Mouse (Mus musculus): ENCODE measurements around the gene Sowaha. TPM values are rescaled to one million over a fixed set of nuclear protein-coding genes. Genes with fewer than 3 reads are reported as not detected.

Gene Sowaha
- polyA plus RNA-seq, 1 experiment = not detected

DNA sequence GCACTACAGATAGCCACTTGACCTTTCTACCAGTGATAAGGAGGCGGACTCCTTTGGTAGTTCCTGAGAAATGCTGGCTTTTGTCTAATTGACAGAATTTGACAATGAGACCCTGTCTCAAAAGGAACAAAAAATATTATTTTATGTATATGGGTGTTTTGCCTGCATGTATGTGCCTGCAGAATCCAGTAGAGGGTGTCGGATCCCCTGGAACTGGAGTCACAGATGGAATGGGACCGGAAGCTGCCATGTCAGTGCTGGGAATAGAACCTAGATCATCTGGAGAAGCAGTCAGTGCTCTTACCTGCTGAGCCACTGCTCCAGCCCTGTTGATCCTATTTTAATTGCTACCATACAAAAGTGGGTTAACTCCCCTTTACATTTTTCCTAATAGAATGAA is 7.4 kb downstream of the Sowaha start:
- no peak overlapping the region for H3K9ac ChIP-seq (ENCODE audit: low read depth, poor library complexity, severe bottlenecking)
- H3K9me3 ChIP-seq (replicated peaks; ENCODE audit: control insufficient read depth, insufficient read depth, low read length, poor library complexity, severe bottlenecking) = no peaks in the 10 kb centered on the region
- H3K27ac ChIP-seq (ENCODE audit: insufficient read depth, low read length) = no peak overlapping the region
- no peaks in the 10 kb centered on the region for H3K4me1 ChIP-seq (ENCODE audit: control insufficient read depth, insufficient read depth, low read length)
- 0 out of 2 replicates have a peak, but pooled peaks cover 3% of the 10 kb centered on the region for H3K27me3 ChIP-seq (ENCODE audit: control insufficient read depth, insufficient read depth, low read length, poor library complexity, severe bottlenecking)
- H3K4me3 ChIP-seq (ENCODE audit: low read depth, low read length) = no peak overlapping the region
- no peak for TF ChIP-seq EP300 (IDR thresholded peaks at IDR 0.05; ENCODE audit: insufficient read depth, low read depth, low read length)
- H3K36me3 ChIP-seq (ENCODE audit: control insufficient read depth, insufficient read depth, low read length, poor library complexity, severe bottlenecking) = no peaks in the 10 kb centered on the region

GRCm38 (mm10) chr11:53469968-53470695 is 9.9 kb downstream of the Sowaha start, which contains the start of gene Gm9837:
Gene Gm9837, minus strand, starts transcription at chr11:53470479.
- Histone ChIP-seq H3K9ac (ENCODE audit: low read depth, poor library complexity, severe bottlenecking) (no peak within 1 kb of the TSS), H3K4me3 (ENCODE audit: low read depth, low read length) (peak within 1 kb of the TSS; percentile 21; the same call in 1 of the 2 replicates), H3K27ac (ENCODE audit: insufficient read depth, low read length) (no peak within 1 kb of the TSS), H3K36me3 (ENCODE audit: control insufficient read depth, insufficient read depth, low read length, poor library complexity, severe bottlenecking) (no peaks in the 10 kb centered on the region), H3K27me3 (ENCODE audit: control insufficient read depth, insufficient read depth, low read length, poor library complexity, severe bottlenecking) (no peaks in the 10 kb centered on the region; the same call in 1 of the 2 replicates), H3K4me1 (ENCODE audit: control insufficient read depth, insufficient read depth, low read length) (no peaks in the 10 kb centered on the region), H3K9me3 (replicated peaks; ENCODE audit: control insufficient read depth, insufficient read depth, low read length, poor library complexity, severe bottlenecking) (no peaks in the 10 kb centered on the region)
- TF ChIP-seq POLR2A (IDR thresholded peaks at IDR 0.05; ENCODE audit: insufficient read depth, low read length) (no peak), EP300 (IDR thresholded peaks at IDR 0.05; ENCODE audit: insufficient read depth, low read depth, low read length) (no peak), CTCF (IDR thresholded peaks at IDR 0.05; ENCODE audit: low read depth, low read length) (peak; percentile 94)

DNA sequence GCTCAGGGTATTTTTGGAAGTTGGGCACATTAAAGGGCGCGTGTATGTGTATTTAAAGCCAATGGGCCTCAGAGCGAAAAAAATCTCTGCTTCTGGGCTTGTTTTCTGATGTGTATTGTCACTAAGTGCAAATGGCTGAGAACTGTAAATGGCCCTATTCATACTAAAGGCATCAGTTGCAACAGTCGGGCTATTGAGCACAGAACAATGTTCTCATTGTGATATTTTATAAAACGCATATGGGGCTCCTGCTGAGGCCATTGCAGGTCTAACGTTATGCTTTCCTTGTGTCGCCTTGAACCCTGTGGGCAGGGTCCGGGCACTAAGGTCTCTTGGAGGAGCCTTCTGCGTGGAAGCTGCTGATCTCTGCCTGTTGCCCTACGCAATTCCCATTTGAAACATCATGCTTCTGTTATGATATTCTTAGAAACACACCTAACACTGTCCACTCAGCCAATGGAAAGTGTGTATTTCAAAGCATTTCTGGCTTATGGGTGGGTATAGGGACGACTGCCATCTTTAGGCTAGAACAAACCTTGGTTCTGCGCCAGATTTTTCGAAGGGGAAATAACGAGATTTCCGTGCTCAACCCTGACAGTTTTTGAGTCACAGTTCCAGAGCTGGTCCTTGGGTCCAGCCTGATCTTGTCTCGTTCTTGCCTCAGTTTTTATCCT is 10.6 kb downstream of the Sowaha start:
- no peak overlapping the region for H3K9ac ChIP-seq (ENCODE audit: low read depth, poor library complexity, severe bottlenecking)
- H3K4me1 ChIP-seq (ENCODE audit: control insufficient read depth, insufficient read depth, low read length) = no peaks in the 10 kb centered on the region
- no peaks in the 10 kb centered on the region for H3K9me3 ChIP-seq (replicated peaks; ENCODE audit: control insufficient read depth, insufficient read depth, low read length, poor library complexity, severe bottlenecking)
- no peaks in the 10 kb centered on the region for H3K36me3 ChIP-seq (ENCODE audit: control insufficient read depth, insufficient read depth, low read length, poor library complexity, severe bottlenecking)
- no peaks in the 10 kb centered on the region; the same call in 1 of the 2 replicates for H3K27me3 ChIP-seq (ENCODE audit: control insufficient read depth, insufficient read depth, low read length, poor library complexity, severe bottlenecking)
- no peak for TF ChIP-seq CTCF (IDR thresholded peaks at IDR 0.05; ENCODE audit: low read depth, low read length)
- no peak for TF ChIP-seq EP300 (IDR thresholded peaks at IDR 0.05; ENCODE audit: insufficient read depth, low read depth, low read length)
- no peak for TF ChIP-seq POLR2A (IDR thresholded peaks at IDR 0.05; ENCODE audit: insufficient read depth, low read length)
- no peak overlapping the region for H3K4me3 ChIP-seq (ENCODE audit: low read depth, low read length)
- H3K27ac ChIP-seq (ENCODE audit: insufficient read depth, low read length) = no peak overlapping the region

GRCm38 (mm10) chr11:53466231-53466971 is 13.7 kb downstream of the Sowaha start:
- no peak overlapping the region for H3K27ac ChIP-seq (ENCODE audit: insufficient read depth, low read length)
- H3K27me3 ChIP-seq (ENCODE audit: control insufficient read depth, insufficient read depth, low read length, poor library complexity, severe bottlenecking) = peaks cover 4% of the 10 kb centered on the region
- no peaks in the 10 kb centered on the region for H3K4me1 ChIP-seq (ENCODE audit: control insufficient read depth, insufficient read depth, low read length)
- H3K4me3 ChIP-seq (ENCODE audit: low read depth, low read length) = peak overlapping the region; percentile 73
- H3K9me3 ChIP-seq (replicated peaks; ENCODE audit: control insufficient read depth, insufficient read depth, low read length, poor library complexity, severe bottlenecking) = no peaks in the 10 kb centered on the region
- TF ChIP-seq POLR2A (IDR thresholded peaks at IDR 0.05; ENCODE audit: insufficient read depth, low read length) (no peak), CTCF (IDR thresholded peaks at IDR 0.05; ENCODE audit: low read depth, low read length) (peak; percentile 87)
- peak overlapping the region; percentile 21 for H3K9ac ChIP-seq (ENCODE audit: low read depth, poor library complexity, severe bottlenecking)
- H3K36me3 ChIP-seq (ENCODE audit: control insufficient read depth, insufficient read depth, low read length, poor library complexity, severe bottlenecking) = no peaks in the 10 kb centered on the region

- peaks cover 4% of the 10 kb centered on the region for H3K27me3 ChIP-seq (ENCODE audit: control insufficient read depth, insufficient read depth, low read length, poor library complexity, severe bottlenecking)
- H3K4me3 ChIP-seq (ENCODE audit: low read depth, low read length) = peak overlapping the region; percentile 71
- H3K27ac ChIP-seq (ENCODE audit: insufficient read depth, low read length) = no peak overlapping the region
- H3K36me3 ChIP-seq (ENCODE audit: control insufficient read depth, insufficient read depth, low read length, poor library complexity, severe bottlenecking) = no peaks in the 10 kb centered on the region
- TF ChIP-seq EP300 (IDR thresholded peaks at IDR 0.05; ENCODE audit: insufficient read depth, low read depth, low read length) = no peak
- no peak for TF ChIP-seq POLR2A (IDR thresholded peaks at IDR 0.05; ENCODE audit: insufficient read depth, low read length)
- TF ChIP-seq CTCF (IDR thresholded peaks at IDR 0.05; ENCODE audit: low read depth, low read length) = no peak
- H3K4me1 ChIP-seq (ENCODE audit: control insufficient read depth, insufficient read depth, low read length) = no peaks in the 10 kb centered on the region
- peak overlapping the region; percentile 7 for H3K9ac ChIP-seq (ENCODE audit: low read depth, poor library complexity, severe bottlenecking)
- no peaks in the 10 kb centered on the region for H3K9me3 ChIP-seq (replicated peaks; ENCODE audit: control insufficient read depth, insufficient read depth, low read length, poor library complexity, severe bottlenecking)
Measured at GRCm38 (mm10) chr11:53463551-53464424, 16.3 kb downstream of the Sowaha start.
